Mouse (Mus musculus) heart, postnatal 0 days (tissue): ENCODE data around the gene Ncor2.

Experiments used
- CTCF ChIP-seq: IDR thresholded peaks from 2 replicates; pipeline ENCODE4 v1.5.1; 2016; ENCODE audit warnings: antibody characterized with exemption, control low read depth, low read depth
- EP300 ChIP-seq: IDR thresholded peaks from 2 replicates; pipeline ENCODE4 v1.6.1; 2016; ENCODE audit warnings: antibody characterized with exemption, low read depth

GRCm38 (mm10) chr5:125140151-125140699, 38.8 kb downstream of the Ncor2 start:
- TF ChIP-seq CTCF, result no peak
- TF ChIP-seq EP300, result peak; percentile 69
